Mouse (Mus musculus) monocyte, adult 5-6 weeks (primary cell): ENCODE measurements around the gene Notch2. TPM values are rescaled to one million over a fixed set of nuclear protein-coding genes. Genes with fewer than 3 reads are reported as not detected.

Source experiments
- ATAC-seq: fragments of 153-309, 156-312 bp; replicated peaks from 2 replicates; pipeline ENCODE4 v1.8.0; 2017; ENCODE audit warnings: mild to moderate bottlenecking; ENCODE audit not compliant: low TSS enrichment, insufficient number of reproducible peaks, severe bottlenecking, poor library complexity, low FRiP score
- total RNA-seq: library from RNA; stranded (forward); fragments of 200-1000, 200-491, 200-594 nt; gene quantifications from 3 replicates; pipeline ENCODE4 v1.2.3, GENCODE M21; 2017

The Notch2 gene
- total RNA-seq, 1 experiment from 2014 or later, result 135 TPM

- ATAC-seq, result no peak
Observed at GRCm38 (mm10) chr3:97992289-97992688, 21.0 kb upstream of the Notch2 start.

- no peak for ATAC-seq
Observed at GRCm38 (mm10) chr3:97993196-97993595, 20.1 kb upstream of the Notch2 start.

GRCm38 (mm10) chr3:97993920-97994545 is 19.3 kb upstream of the Notch2 start:
- ATAC-seq, result peak; percentile 67

GRCm38 (mm10) chr3:97994818-97995217 is 18.5 kb upstream of the Notch2 start:
- ATAC-seq, result peak; percentile 27

- no peak for ATAC-seq
Observed at GRCm38 (mm10) chr3:97998349-97998748, 15.0 kb upstream of the Notch2 start.

- ATAC-seq, result no peak
Observed at GRCm38 (mm10) chr3:98003558-98003957, 9.8 kb upstream of the Notch2 start.

GRCm38 (mm10) chr3:98004231-98004630 is 9.1 kb upstream of the Notch2 start:
- ATAC-seq, result no peak

- ATAC-seq, result peak; percentile 69
Observed at GRCm38 (mm10) chr3:98005306-98005705, 8.0 kb upstream of the Notch2 start.

GRCm38 (mm10) chr3:98006046-98006691 is 7.2 kb upstream of the Notch2 start:
- no peak for ATAC-seq

- no peak for ATAC-seq
Observed at GRCm38 (mm10) chr3:98006973-98007372, 6.4 kb upstream of the Notch2 start.

GRCm38 (mm10) chr3:98008143-98008542 is 5.2 kb upstream of the Notch2 start:
- no peak for ATAC-seq

- no peak for ATAC-seq
Observed at GRCm38 (mm10) chr3:98009190-98009840, 4.0 kb upstream of the Notch2 start.

- ATAC-seq, result peak; percentile 87
Observed at GRCm38 (mm10) chr3:98013086-98013400, 284 bp upstream of the Notch2 start.

GRCm38 (mm10) chr3:98015205-98016171 is 2.2 kb downstream of the Notch2 start:
- no peak for ATAC-seq

- no peak for ATAC-seq
Observed at GRCm38 (mm10) chr3:98016901-98017591, 3.7 kb downstream of the Notch2 start.

GRCm38 (mm10) chr3:98018187-98018586 is 4.9 kb downstream of the Notch2 start:
- ATAC-seq, result no peak

- no peak for ATAC-seq
Observed at GRCm38 (mm10) chr3:98020431-98021229, 7.3 kb downstream of the Notch2 start.
